Mouse (Mus musculus): Measurements from ENCODE around the gene Gnb2. TPM values are rescaled to one million over a fixed set of nuclear protein-coding genes. Genes with fewer than 3 reads are reported as not detected.

The Gnb2 gene
- polyA plus RNA-seq, 1 experiment, result 762 TPM

- peaks cover 91% of the 10 kb centered on the region for H3K36me3 ChIP-seq (ENCODE audit: control insufficient read depth, insufficient read depth, low read length)
- no peaks in the 10 kb centered on the region for H3K27me3 ChIP-seq (ENCODE audit: control insufficient read depth, insufficient read depth, low read length)
- no peaks in the 10 kb centered on the region for H3K4me1 ChIP-seq (ENCODE audit: control insufficient read depth, insufficient read depth, insufficient read length)
- no peak for DNase-seq (ENCODE audit: low read depth in 1 of 2, low spot score in 2 of 2)
- H3K4me3 ChIP-seq (ENCODE audit: extremely low read depth, insufficient read depth, insufficient read length), result no peak overlapping the region
- no peak overlapping the region for H3K27ac ChIP-seq (ENCODE audit: insufficient read depth, low read length)
- 89% methylated on average over 25 of the region's 25 CpGs for WGBS
- no peak for TF ChIP-seq CTCF (IDR thresholded peaks at IDR 0.05; ENCODE audit: extremely low read depth, insufficient read depth, insufficient read length, insufficient replicate concordance)
- no peak for TF ChIP-seq POLR2A (IDR thresholded peaks at IDR 0.05; ENCODE audit: low read depth, low read length)
Observed at GRCm38 (mm10) chr5:137523396-137524250, 9.7 kb downstream of the Gnb2 start.

GRCm38 (mm10) chr5:137522711-137523110 is 10.6 kb downstream of the Gnb2 start:
- Histone ChIP-seq H3K27me3 (ENCODE audit: control insufficient read depth, insufficient read depth, low read length) (no peaks in the 10 kb centered on the region), H3K27ac (ENCODE audit: insufficient read depth, low read length) (no peak overlapping the region), H3K4me3 (ENCODE audit: extremely low read depth, insufficient read depth, insufficient read length) (no peak overlapping the region), H3K4me1 (ENCODE audit: control insufficient read depth, insufficient read depth, insufficient read length) (no peaks in the 10 kb centered on the region), H3K36me3 (ENCODE audit: control insufficient read depth, insufficient read depth, low read length) (peaks cover 82% of the 10 kb centered on the region)
- no peak for DNase-seq (ENCODE audit: low read depth in 1 of 2, low spot score in 2 of 2)
- 93% methylated on average over 11 of the region's 11 CpGs for WGBS
- no peak for TF ChIP-seq POLR2A (IDR thresholded peaks at IDR 0.05; ENCODE audit: low read depth, low read length)
- no peak for TF ChIP-seq CTCF (IDR thresholded peaks at IDR 0.05; ENCODE audit: extremely low read depth, insufficient read depth, insufficient read length, insufficient replicate concordance)

GRCm38 (mm10) chr5:137521861-137522260 is 11.4 kb downstream of the Gnb2 start:
- Histone ChIP-seq H3K27me3 (ENCODE audit: control insufficient read depth, insufficient read depth, low read length) (no peaks in the 10 kb centered on the region), H3K4me1 (ENCODE audit: control insufficient read depth, insufficient read depth, insufficient read length) (no peaks in the 10 kb centered on the region), H3K4me3 (ENCODE audit: extremely low read depth, insufficient read depth, insufficient read length) (no peak overlapping the region), H3K36me3 (ENCODE audit: control insufficient read depth, insufficient read depth, low read length) (peaks cover 76% of the 10 kb centered on the region), H3K27ac (ENCODE audit: insufficient read depth, low read length) (no peak overlapping the region)
- DNase-seq (ENCODE audit: low read depth in 1 of 2, low spot score in 2 of 2), result no peak
- TF ChIP-seq POLR2A (IDR thresholded peaks at IDR 0.05; ENCODE audit: low read depth, low read length), result no peak
- no peak for TF ChIP-seq CTCF (IDR thresholded peaks at IDR 0.05; ENCODE audit: extremely low read depth, insufficient read depth, insufficient read length, insufficient replicate concordance)
- WGBS, result 87% methylated on average over 9 of the region's 9 CpGs

DNA sequence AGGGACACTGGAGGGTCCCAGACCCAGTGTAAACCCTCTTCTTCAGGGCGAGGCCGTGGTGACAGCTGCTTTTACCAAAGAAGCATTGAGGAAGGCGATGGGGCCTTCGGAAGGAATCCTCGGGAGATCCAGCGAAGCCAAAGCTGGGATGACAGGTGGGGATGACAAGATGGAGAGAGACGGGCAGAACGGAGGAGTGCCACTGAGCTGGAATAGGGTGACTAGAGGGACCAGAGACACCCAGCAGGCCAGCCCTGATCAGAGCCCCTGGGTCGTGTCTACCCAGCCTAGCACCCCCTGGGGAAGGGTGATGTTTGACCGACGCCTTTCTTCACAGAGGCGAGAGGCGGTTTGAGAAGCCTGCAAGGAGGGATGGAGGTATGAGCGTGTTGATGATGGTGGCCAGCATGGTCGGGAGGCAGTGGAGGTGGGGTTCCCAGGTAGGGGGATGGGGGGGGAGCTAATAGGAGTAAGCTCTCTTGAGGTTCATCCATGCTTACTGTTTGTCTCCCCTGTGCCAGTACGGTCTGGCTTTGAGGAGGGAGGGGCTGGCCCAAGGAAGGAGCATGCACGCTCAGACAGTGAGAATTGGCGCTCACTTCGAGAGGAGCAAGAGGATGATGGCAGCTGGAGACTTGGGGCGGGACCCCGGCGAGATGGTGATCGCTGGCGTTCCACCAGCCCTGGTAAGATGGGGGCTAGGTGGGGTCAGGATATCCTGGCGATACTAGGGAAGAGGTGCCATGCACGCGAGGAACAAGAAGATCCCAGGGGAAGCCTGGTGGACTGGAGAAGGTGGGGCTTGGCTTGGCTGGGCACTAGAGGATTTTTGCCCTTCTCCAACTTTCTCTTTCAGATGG is 13.4 kb downstream of the Gnb2 start:
- Histone ChIP-seq H3K27me3 (ENCODE audit: control insufficient read depth, insufficient read depth, low read length) (no peaks in the 10 kb centered on the region), H3K4me3 (ENCODE audit: extremely low read depth, insufficient read depth, insufficient read length) (no peak overlapping the region), H3K27ac (ENCODE audit: insufficient read depth, low read length) (no peak overlapping the region), H3K36me3 (ENCODE audit: control insufficient read depth, insufficient read depth, low read length) (peaks cover 60% of the 10 kb centered on the region), H3K4me1 (ENCODE audit: control insufficient read depth, insufficient read depth, insufficient read length) (peaks cover 2% of the 10 kb centered on the region; the same call in 1 of the 2 replicates)
- TF ChIP-seq CTCF (IDR thresholded peaks at IDR 0.05; ENCODE audit: extremely low read depth, insufficient read depth, insufficient read length, insufficient replicate concordance), result no peak
- TF ChIP-seq POLR2A (IDR thresholded peaks at IDR 0.05; ENCODE audit: low read depth, low read length), result no peak
- 95% methylated on average over 27 of the region's 27 CpGs for WGBS
- DNase-seq (ENCODE audit: low read depth in 1 of 2, low spot score in 2 of 2), result no peak

- WGBS, result 95% methylated on average over 5 of the region's 5 CpGs
- Histone ChIP-seq H3K4me3 (ENCODE audit: extremely low read depth, insufficient read depth, insufficient read length) (no peak within 1 kb of the TSS), H3K4me1 (ENCODE audit: control insufficient read depth, insufficient read depth, insufficient read length) (peaks cover 5% of the 10 kb centered on the region; the same call in 1 of the 2 replicates), H3K36me3 (ENCODE audit: control insufficient read depth, insufficient read depth, low read length) (peaks cover 45% of the 10 kb centered on the region), H3K27me3 (ENCODE audit: control insufficient read depth, insufficient read depth, low read length) (no peaks in the 10 kb centered on the region), H3K27ac (ENCODE audit: insufficient read depth, low read length) (no peak within 1 kb of the TSS)
- TF ChIP-seq POLR2A (IDR thresholded peaks at IDR 0.05; ENCODE audit: low read depth, low read length) (no peak), CTCF (IDR thresholded peaks at IDR 0.05; ENCODE audit: extremely low read depth, insufficient read depth, insufficient read length, insufficient replicate concordance) (peak; percentile 57; the same call in 1 of the 2 replicates)
- no peak for DNase-seq (ENCODE audit: low read depth in 1 of 2, low spot score in 2 of 2)
Observed at GRCm38 (mm10) chr5:137518436-137518835, 14.9 kb downstream of the Gnb2 start, which contains the start of gene Gigyf1. Gene Gigyf1 (plus strand): TSS chr5:137518548.

- peaks cover 10% of the 10 kb centered on the region for H3K36me3 ChIP-seq (ENCODE audit: control insufficient read depth, insufficient read depth, low read length)
- DNase-seq (ENCODE audit: low read depth in 1 of 2, low spot score in 2 of 2), result no peak
- H3K4me3 ChIP-seq (ENCODE audit: extremely low read depth, insufficient read depth, insufficient read length), result no peak overlapping the region
- H3K27me3 ChIP-seq (ENCODE audit: control insufficient read depth, insufficient read depth, low read length), result no peaks in the 10 kb centered on the region
- no peak for TF ChIP-seq POLR2A (IDR thresholded peaks at IDR 0.05; ENCODE audit: low read depth, low read length)
- TF ChIP-seq CTCF (IDR thresholded peaks at IDR 0.05; ENCODE audit: extremely low read depth, insufficient read depth, insufficient read length, insufficient replicate concordance), result no peak
- 88% methylated on average over 3 of the region's 3 CpGs for WGBS
- no peak overlapping the region for H3K27ac ChIP-seq (ENCODE audit: insufficient read depth, low read length)
- H3K4me1 ChIP-seq (ENCODE audit: control insufficient read depth, insufficient read depth, insufficient read length), result peaks cover 15% of the 10 kb centered on the region; the same call in 1 of the 2 replicates
Observed at GRCm38 (mm10) chr5:137514811-137515210, 18.5 kb downstream of the Gnb2 start.
